Mouse (Mus musculus) embryonic fibroblast, embryonic 13.5 days (primary cell): ENCODE measurements around the gene Cap2. TPM values are rescaled to one million over a fixed set of nuclear protein-coding genes. Genes with fewer than 3 reads are reported as not detected.

Experiments used
- H3K27ac ChIP-seq: 2 replicates; pipeline ENCODE4 v1.5.1; 2012; ENCODE audit warnings: low read length, control low read depth, inconsistent platforms; ENCODE audit not compliant: insufficient read depth
- H3K4me1 ChIP-seq: 2 replicates; pipeline ENCODE4 v1.6.1; 2011; ENCODE audit warnings: low read length; ENCODE audit not compliant: control insufficient read depth, insufficient read depth
- H3K4me3 ChIP-seq: 2 replicates; pipeline ENCODE4 v1.5.1; 2011; ENCODE audit warnings: mild to moderate bottlenecking, control low read depth, low read length; ENCODE audit not compliant: insufficient read depth
- CTCF ChIP-seq: IDR thresholded peaks from 2 replicates; pipeline ENCODE4 v1.5.1; 2011; ENCODE audit warnings: mild to moderate bottlenecking, control low read depth, low read length, moderate library complexity, borderline replicate concordance; ENCODE audit not compliant: insufficient read depth
- POLR2A ChIP-seq: IDR thresholded peaks from 2 replicates; pipeline ENCODE4 v1.6.1; 2011; ENCODE audit warnings: low read depth, mild to moderate bottlenecking, control low read depth, low read length, moderate library complexity
- polyA plus RNA-seq: library from polyadenylated mRNA; stranded (reverse); fragments of >200 nt; gene quantifications from 2 replicates; pipeline ENCODE4 v1.2.4, GENCODE M21; 2011; ENCODE audit warnings: low read depth; ENCODE audit not compliant: missing spikeins, insufficient read length

The Cap2 gene
- polyA plus RNA-seq, 1 experiment: 24.8 TPM

DNA sequence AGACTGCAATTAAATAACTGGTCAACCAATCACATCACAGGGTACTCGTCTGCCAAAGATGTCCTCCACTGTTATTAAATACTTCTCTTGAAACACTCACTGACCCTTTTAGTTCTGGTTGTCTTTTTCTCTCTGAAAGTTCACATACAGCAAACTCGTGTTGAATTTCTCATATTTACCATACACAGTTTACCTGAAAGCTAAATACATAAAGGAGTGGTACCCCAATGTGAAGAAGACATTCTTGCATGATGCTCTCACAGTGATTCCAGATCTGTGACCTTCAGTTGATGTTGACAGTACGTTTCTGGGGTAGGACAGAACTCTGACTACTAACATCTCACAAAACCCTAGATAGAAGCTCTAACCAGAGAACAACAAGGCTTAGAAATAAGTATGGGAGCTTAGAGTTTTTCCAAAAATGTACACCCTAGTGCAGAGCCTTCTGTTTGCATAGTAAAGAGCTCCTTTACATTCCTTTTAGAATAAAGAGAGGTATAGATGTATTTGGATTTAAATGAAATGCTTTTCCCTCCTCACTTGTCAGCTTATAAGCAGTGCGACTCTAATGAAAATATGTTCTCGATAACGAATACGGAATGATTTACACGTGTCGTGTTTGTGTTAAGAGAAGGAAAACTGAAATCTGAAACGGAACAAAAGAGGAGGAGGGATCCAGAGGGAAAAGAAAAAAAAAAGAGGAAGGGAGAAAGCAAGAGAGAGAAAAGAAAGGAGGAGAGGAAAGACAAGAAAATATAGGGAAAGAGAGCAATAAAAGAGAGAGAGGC, 31.9 kb downstream of the Cap2 start:
- Histone ChIP-seq H3K27ac (no peak overlapping the region), H3K4me1 (no peaks in the 10 kb centered on the region), H3K4me3 (no peak overlapping the region)
- no peak for TF ChIP-seq CTCF
- TF ChIP-seq POLR2A: no peak

DNA sequence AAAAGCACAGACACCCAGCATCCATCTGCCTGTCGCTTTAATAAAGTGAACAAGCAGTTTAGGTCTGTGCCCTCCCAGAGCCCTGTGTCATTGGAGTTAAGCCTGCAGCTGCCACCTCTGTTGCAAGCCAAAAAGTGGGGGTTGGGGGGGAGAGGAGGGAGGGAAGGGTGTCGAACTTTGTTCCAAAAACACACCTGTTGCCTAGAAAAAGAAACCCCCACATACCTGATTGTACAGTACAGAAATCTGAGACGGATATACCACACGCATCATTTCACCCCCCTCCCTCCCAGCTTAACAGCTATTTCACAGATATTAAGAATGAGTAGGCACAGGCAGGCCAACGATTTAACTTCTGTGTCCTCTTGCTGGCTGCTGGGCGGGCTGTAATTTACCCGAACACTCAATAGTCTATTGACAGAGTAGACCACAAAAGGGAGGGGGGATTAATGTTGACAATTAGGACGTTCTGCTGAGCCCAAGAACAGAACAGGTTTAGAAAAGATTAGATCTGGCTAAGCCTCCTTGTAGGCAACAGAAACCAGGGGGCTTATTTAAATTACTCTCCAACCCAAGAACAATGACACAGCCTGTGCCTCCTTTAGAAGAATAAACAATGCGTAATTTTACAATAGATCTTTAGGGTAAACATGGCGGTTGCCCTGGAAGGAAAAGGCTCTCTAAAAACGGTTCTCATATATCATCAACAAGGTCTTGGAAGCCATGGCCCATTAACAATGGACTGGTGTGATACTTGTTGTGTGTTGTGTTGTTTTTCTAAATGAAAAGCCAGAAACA, 32.7 kb downstream of the Cap2 start:
- no peaks in the 10 kb centered on the region for H3K4me1 ChIP-seq
- H3K27ac ChIP-seq: no peak overlapping the region
- no peak for TF ChIP-seq CTCF
- TF ChIP-seq POLR2A: no peak
- H3K4me3 ChIP-seq: no peak overlapping the region

DNA sequence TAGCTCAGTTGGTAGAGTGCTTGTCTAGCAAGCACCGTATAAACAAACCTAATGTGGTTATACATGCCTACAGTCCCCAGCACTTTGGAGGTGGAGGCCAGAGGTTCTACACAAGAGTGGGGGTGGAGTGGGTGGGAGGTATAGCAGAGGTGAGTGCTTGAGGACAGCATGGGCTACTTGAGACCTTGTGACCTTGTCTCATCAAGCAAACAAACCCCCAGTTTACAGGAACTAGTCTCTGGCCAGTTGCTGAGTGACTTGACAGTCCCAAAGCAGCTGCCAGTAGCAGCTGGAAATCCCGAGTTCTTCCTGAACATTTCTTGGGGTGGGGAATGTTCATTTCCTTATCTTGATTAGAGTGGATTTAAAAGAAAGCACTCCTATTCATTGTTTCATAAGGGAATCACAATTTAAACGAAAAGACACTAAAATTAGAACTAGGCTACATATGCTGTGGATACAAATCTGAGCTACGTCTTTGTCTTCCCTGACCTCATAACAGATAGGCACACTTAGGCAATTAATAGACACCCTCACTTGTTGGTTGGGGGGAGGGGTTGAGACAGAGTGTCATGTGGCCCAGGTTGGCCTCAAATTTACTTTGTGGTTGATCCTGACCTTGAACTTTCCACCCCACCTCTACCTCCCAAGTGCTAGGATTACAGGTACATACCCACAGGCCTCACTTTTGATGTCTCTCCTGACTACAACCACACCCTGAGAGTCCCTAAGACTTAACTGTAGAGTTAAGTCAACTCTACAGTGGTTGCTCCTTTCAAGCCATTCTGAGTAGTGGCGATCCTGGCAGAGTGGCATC, 33.5 kb downstream of the Cap2 start:
- TF ChIP-seq POLR2A (no peak), CTCF (no peak)
- H3K27ac ChIP-seq: no peak overlapping the region
- no peaks in the 10 kb centered on the region for H3K4me1 ChIP-seq
- no peak overlapping the region for H3K4me3 ChIP-seq

DNA sequence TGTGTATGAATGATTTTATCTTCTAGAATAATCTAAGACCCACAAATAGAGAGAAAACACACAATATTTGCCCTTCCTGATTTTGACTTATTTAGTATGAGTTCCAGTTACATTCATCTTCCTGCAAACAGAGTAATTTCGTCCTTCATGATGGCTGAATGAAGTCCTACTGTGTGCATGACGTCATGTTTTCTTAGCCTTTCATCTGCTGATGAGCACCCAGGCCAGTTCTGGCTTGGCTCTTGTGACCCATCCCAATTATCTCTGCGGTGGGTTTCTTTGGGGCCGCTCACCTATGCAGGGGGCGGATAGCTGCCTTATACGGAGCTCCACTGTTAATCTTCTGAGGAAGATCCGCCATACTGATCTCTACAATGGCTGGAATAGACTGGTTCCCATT, 37.6 kb downstream of the Cap2 start:
- no peak overlapping the region for H3K27ac ChIP-seq
- H3K4me1 ChIP-seq: no peaks in the 10 kb centered on the region
- TF ChIP-seq CTCF (no peak), POLR2A (no peak)
- no peak overlapping the region for H3K4me3 ChIP-seq

DNA sequence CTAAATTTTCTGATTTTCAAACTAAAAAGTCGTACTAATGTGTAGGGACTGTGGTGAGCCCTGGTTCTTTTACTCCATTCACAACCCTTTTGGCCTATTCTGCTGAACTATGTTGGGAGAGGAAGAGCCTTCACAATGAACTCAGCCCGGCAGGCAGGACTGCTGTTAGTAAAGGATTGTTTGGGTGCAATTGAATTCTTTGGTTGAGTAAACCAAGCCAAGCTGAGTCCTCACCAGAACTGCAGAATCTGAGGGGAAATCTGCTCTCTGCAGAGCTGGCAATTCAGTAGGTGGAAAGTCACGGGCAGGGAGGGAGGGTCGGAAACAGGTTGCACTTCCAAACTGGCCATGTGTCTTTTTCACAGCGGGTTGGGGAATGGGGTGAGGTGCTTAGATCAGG, 39.3 kb downstream of the Cap2 start:
- TF ChIP-seq CTCF (no peak), POLR2A (no peak)
- H3K4me3 ChIP-seq: no peak overlapping the region
- no peak overlapping the region for H3K27ac ChIP-seq
- H3K4me1 ChIP-seq: no peaks in the 10 kb centered on the region

DNA sequence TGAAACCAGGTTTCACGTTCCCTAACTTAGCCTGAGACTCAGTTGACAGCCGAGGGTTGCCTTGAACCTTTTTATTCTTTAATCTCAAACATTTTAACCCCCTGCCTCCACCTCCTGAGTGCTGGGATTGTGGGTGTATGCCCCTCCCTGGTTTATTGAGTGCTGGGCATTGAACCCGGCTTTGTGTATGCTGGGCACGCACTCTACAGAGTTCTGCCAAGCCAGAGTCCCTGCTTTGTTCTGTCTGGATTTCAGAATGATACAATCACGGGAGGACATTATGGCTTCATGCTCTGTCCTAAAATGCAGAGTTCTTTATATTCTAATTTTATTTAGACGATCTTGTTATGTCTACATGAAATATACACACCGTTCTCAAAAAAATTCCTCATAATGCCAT, 41.1 kb downstream of the Cap2 start:
- no peak overlapping the region for H3K27ac ChIP-seq
- TF ChIP-seq CTCF: no peak
- H3K4me1 ChIP-seq: no peaks in the 10 kb centered on the region
- no peak overlapping the region for H3K4me3 ChIP-seq

DNA sequence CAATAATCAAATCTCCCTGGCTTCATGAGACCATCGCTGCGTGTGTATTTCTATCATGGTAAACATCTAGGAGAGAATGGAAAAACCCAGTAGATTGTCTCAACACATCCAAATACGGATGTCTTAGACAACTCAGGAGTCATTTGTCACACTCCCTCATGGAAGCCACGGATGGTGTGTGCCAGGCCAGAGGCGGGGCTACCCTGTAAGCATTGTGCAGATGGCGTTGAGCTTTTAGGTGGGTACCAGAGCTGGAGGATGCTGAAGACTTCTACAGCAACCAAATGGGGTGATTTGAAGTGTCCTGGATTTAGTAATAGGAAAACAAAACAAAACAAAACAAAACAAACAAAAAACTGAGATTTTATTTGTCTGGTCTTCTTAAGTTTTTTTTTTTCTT, 43.0 kb downstream of the Cap2 start:
- no peak overlapping the region for H3K27ac ChIP-seq
- no peak overlapping the region for H3K4me3 ChIP-seq
- no peaks in the 10 kb centered on the region for H3K4me1 ChIP-seq
- TF ChIP-seq POLR2A (no peak), CTCF (no peak)

DNA sequence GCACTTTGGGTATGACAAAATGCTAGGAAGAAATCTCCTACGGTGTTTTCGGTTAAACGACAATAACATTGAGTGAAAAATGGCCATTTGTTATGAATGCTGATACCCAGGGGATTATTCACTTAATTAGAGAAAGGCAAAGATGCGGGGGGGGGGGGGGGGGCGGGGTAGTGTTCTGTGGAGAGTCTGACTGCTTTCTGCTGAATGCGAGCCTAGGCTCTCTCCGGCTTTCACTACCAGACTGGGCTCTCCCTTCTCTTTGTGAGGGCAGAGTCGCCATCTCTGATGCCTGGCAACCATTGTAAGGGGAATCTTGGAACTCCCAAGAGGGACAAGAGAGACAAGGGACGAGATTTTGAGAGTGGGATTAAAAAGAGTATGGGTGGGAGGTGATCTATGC, 43.4 kb downstream of the Cap2 start:
- Histone ChIP-seq H3K4me3 (no peak overlapping the region), H3K27ac (no peak overlapping the region), H3K4me1 (no peaks in the 10 kb centered on the region)
- TF ChIP-seq POLR2A (no peak), CTCF (no peak)

DNA sequence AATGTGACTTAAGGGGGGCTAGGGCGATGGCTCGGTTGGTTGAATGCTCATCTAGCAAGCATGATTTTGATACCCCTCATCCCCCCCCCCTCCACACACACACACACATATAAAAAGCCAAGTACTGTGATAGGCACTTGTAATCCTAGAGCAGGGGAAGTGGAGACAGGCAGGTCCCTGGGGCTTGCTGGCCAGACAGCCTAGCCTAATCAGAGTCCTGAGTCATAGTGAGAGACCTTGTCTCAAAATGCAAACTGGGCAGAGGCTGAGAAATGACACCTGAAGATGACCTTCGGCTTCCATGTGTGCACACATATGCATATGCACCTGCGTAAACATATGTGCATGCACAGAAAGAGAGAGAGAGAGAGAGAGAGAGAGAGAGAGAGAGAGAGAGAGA, 45.2 kb downstream of the Cap2 start:
- Histone ChIP-seq H3K4me3 (no peak overlapping the region), H3K4me1 (no peaks in the 10 kb centered on the region), H3K27ac (no peak overlapping the region)
- TF ChIP-seq POLR2A (no peak), CTCF (no peak)

DNA sequence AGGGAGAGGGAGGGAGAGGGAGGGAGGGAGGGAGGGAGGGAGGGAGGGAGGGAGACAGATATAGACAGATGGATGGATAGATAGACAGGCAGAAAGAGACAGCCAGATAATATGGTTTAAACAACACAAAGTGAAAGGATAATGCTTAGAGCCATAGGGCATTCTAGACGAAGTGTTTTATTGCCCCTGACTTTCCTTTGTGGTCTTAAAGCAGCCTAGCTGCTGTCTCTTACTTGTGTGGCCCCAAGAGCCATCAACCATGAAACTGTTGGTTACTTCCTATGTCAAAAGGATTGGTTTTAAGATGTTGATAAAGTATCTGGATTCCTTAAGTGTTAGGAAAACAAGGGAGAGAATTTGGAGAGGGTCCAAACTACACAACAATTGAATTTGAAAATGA, 45.6 kb downstream of the Cap2 start:
- Histone ChIP-seq H3K27ac (no peak overlapping the region), H3K4me1 (no peaks in the 10 kb centered on the region), H3K4me3 (no peak overlapping the region)
- TF ChIP-seq CTCF (no peak), POLR2A (no peak)
